Mouse (Mus musculus) intestine, embryonic 14.5 days (tissue): ENCODE results near the gene Inpp5f. TPM values are rescaled to one million over a fixed set of nuclear protein-coding genes. Genes with fewer than 3 reads are reported as not detected.
A peak's percentile ranks its signal among the peaks of the same experiment; 100 is the strongest.

Experiments
- ATAC-seq: fragments of 200-750 bp; cut with Nextera tagmentation; replicated peaks from 2 replicates; pipeline ENCODE4 v1.8.0; 2017; ENCODE audit warnings: low read depth, moderate number of reproducible peaks, moderate TSS enrichment, moderate library complexity; ENCODE audit not compliant: low FRiP score, low TSS enrichment
- DNase-seq: peaks from one replicate; pipeline ENCODE4 v3.0.0-alpha.2; 2018; ENCODE audit warnings: low spot score
- H3K27ac ChIP-seq: fragments of 300-500 bp; sonication (generic); 2 replicates; pipeline ENCODE4 v1.5.1; 2014; ENCODE audit warnings: low read depth, mild to moderate bottlenecking, control low read depth
- H3K27me3 ChIP-seq: fragments of 300-500 bp; sonication (generic); replicated peaks from 2 replicates; pipeline ENCODE4 v1.6.1; 2014; ENCODE audit warnings: low read length, control low read depth; ENCODE audit not compliant: control insufficient read depth, insufficient read depth
- H3K36me3 ChIP-seq: fragments of 300-500 bp; sonication (generic); 2 replicates; pipeline ENCODE4 v1.6.1; 2014; ENCODE audit warnings: low read length, control low read depth; ENCODE audit not compliant: control insufficient read depth, insufficient read depth
- H3K4me1 ChIP-seq: fragments of 300-500 bp; sonication (generic); replicated peaks from 2 replicates; pipeline ENCODE4 v1.6.1; 2014; ENCODE audit warnings: low read length, control low read depth, mixed read lengths; ENCODE audit not compliant: control insufficient read depth, insufficient read depth
- H3K4me2 ChIP-seq: fragments of 300-500 bp; sonication (generic); 2 replicates; pipeline ENCODE4 v1.6.1; 2014; ENCODE audit warnings: low read length
- H3K4me3 ChIP-seq: fragments of 300-500 bp; sonication (generic); 2 replicates; pipeline ENCODE4 v1.5.1; 2014; ENCODE audit warnings: low read depth, low read length, control low read depth, mixed read lengths
- H3K9ac ChIP-seq: fragments of 300-500 bp; sonication (generic); 2 replicates; pipeline ENCODE4 v1.6.1; 2014; ENCODE audit warnings: mild to moderate bottlenecking, low read length
- H3K9me3 ChIP-seq: fragments of 300-500 bp; sonication (generic); 2 replicates; pipeline ENCODE4 v1.6.1; 2016; ENCODE audit warnings: low read length, control low read depth; ENCODE audit not compliant: control insufficient read depth
- WGBS: fragments of 180-500 bp; shearing (Covaris S2); extraction: QIAGEN DNeasy Blood & Tissue Kit; methylation state at CpG from one replicate; pipeline ENCODE4 v1.1.7; 2014; 5-methylcytosine and 5-hydroxymethylcytosine counted together
- polyA plus RNA-seq: library from polyadenylated mRNA; unstranded; fragments of >200 nt; fragmentation: Nextera tagmentation; extraction: Ambion mirVana; gene quantifications from 2 replicates; pipeline ENCODE4 v1.2.1, GENCODE M21; 2014

Gene Inpp5f
- polyA plus RNA-seq, 1 experiment from 2014 or later = 33.7 TPM

GRCm38 (mm10) chr7:128625382-128625781 lies 14.3 kb downstream of the Inpp5f start:
- WGBS = 96% methylated on average over 2 of the region's 2 CpGs
- no peaks in the 10 kb centered on the region for H3K27me3 ChIP-seq
- H3K4me1 ChIP-seq = no peaks in the 10 kb centered on the region; the same call in 1 of the 2 replicates
- no peak overlapping the region for H3K4me3 ChIP-seq
- H3K9ac ChIP-seq = no peak overlapping the region
- H3K36me3 ChIP-seq = no peaks in the 10 kb centered on the region
- no peak overlapping the region for H3K27ac ChIP-seq
- no peaks in the 10 kb centered on the region for H3K9me3 ChIP-seq
- no peak for ATAC-seq
- DNase-seq = peak; percentile 18
- H3K4me2 ChIP-seq = no peak overlapping the region

GRCm38 (mm10) chr7:128626601-128627000 lies 15.5 kb downstream of the Inpp5f start:
- H3K36me3 ChIP-seq = no peaks in the 10 kb centered on the region
- ATAC-seq (no peak), DNase-seq (peak; percentile 38)
- no peak overlapping the region for H3K9ac ChIP-seq
- H3K4me2 ChIP-seq = no peak overlapping the region
- H3K9me3 ChIP-seq = no peaks in the 10 kb centered on the region
- 74% methylated on average over 4 of the region's 5 CpGs for WGBS
- no peak overlapping the region for H3K27ac ChIP-seq
- no peaks in the 10 kb centered on the region; the same call in 1 of the 2 replicates for H3K4me1 ChIP-seq
- H3K27me3 ChIP-seq = no peaks in the 10 kb centered on the region
- no peak overlapping the region for H3K4me3 ChIP-seq

GRCm38 (mm10) chr7:128627251-128627650 lies 16.1 kb downstream of the Inpp5f start:
- no peak overlapping the region for H3K4me3 ChIP-seq
- no peak overlapping the region for H3K9ac ChIP-seq
- no peaks in the 10 kb centered on the region for H3K27me3 ChIP-seq
- H3K4me2 ChIP-seq = no peak overlapping the region
- no peaks in the 10 kb centered on the region; the same call in 1 of the 2 replicates for H3K4me1 ChIP-seq
- H3K9me3 ChIP-seq = no peaks in the 10 kb centered on the region
- no peak overlapping the region for H3K27ac ChIP-seq
- ATAC-seq (no peak), DNase-seq (no peak)
- WGBS = 69% methylated on average over 2 of the region's 2 CpGs
- no peaks in the 10 kb centered on the region for H3K36me3 ChIP-seq

DNA sequence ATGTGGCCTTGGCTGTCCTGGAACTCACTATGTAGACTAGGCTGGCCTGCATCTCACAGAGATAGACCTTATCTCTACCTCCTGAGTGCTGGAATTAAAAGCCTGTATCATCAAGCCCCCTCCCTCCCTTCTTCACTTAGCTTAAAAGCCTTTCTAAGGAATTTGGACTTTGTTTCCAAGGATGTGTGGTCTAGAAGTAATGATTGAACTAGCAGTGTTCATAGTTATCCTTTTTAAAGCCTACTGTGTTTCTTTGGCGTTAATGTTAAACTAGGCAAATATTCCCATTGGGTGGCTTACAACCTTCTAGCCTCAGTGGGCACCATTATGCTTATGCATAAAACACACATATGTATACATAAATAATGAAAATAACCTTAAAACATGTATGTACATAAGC lies 16.6 kb downstream of the Inpp5f start:
- Histone ChIP-seq H3K36me3 (no peaks in the 10 kb centered on the region), H3K4me2 (no peak overlapping the region), H3K27me3 (no peaks in the 10 kb centered on the region), H3K9me3 (no peaks in the 10 kb centered on the region), H3K4me1 (no peaks in the 10 kb centered on the region; the same call in 1 of the 2 replicates), H3K27ac (no peak overlapping the region), H3K4me3 (no peak overlapping the region), H3K9ac (no peak overlapping the region)
- no peak for ATAC-seq
- peak; percentile 41 for DNase-seq
- 80% methylated on average over 1 of the region's 1 CpGs for WGBS

- H3K27me3 ChIP-seq = no peaks in the 10 kb centered on the region
- WGBS = 60% methylated on average over 4 of the region's 4 CpGs
- peaks cover 9% of the 10 kb centered on the region; the same call in 1 of the 2 replicates for H3K36me3 ChIP-seq
- DNase-seq (peak; percentile 47), ATAC-seq (no peak)
- no peak overlapping the region for H3K9ac ChIP-seq
- no peaks in the 10 kb centered on the region; the same call in 1 of the 2 replicates for H3K4me1 ChIP-seq
- H3K9me3 ChIP-seq = no peaks in the 10 kb centered on the region; the same call in 1 of the 2 replicates
- no peak overlapping the region for H3K27ac ChIP-seq
- H3K4me2 ChIP-seq = no peak overlapping the region
- H3K4me3 ChIP-seq = no peak overlapping the region
These were observed 22.0 kb downstream of the Inpp5f start for GRCm38 (mm10) chr7:128633156-128633555.

- H3K27me3 ChIP-seq = no peaks in the 10 kb centered on the region
- no peaks in the 10 kb centered on the region; the same call in 1 of the 2 replicates for H3K9me3 ChIP-seq
- no peak overlapping the region for H3K4me3 ChIP-seq
- no peak for ATAC-seq
- H3K9ac ChIP-seq = no peak overlapping the region
- peak; percentile 37 for DNase-seq
- 83% methylated on average over 5 of the region's 5 CpGs for WGBS
- no peaks in the 10 kb centered on the region for H3K4me1 ChIP-seq
- H3K4me2 ChIP-seq = no peak overlapping the region
- peaks cover 9% of the 10 kb centered on the region; the same call in 1 of the 2 replicates for H3K36me3 ChIP-seq
- H3K27ac ChIP-seq = no peak overlapping the region
These were observed 28.9 kb downstream of the Inpp5f start for GRCm38 (mm10) chr7:128639925-128640485.

DNA sequence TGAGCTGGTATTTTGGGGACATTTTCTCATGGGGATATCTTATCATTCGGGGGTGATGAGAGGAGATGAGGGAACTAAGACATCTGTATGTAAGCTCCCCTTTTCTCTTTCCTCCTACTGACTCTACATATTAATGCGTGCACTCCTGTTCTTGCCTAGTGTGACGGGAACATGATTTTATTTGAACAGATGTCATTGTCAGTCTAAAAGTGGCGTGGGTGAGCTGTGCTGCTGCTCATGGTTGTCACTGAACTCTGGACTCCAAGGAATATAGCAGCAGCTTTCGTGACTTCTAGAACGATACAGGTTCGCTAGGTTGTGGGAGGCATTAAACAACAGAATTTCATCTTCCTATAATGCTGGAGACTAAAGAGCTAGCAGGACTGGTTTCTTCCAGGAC lies 30.4 kb downstream of the Inpp5f start:
- Histone ChIP-seq H3K9ac (no peak overlapping the region), H3K4me3 (no peak overlapping the region), H3K27ac (no peak overlapping the region), H3K9me3 (no peaks in the 10 kb centered on the region; the same call in 1 of the 2 replicates), H3K27me3 (no peaks in the 10 kb centered on the region), H3K36me3 (peaks cover 8% of the 10 kb centered on the region; the same call in 1 of the 2 replicates), H3K4me1 (no peaks in the 10 kb centered on the region), H3K4me2 (no peak overlapping the region)
- ATAC-seq (no peak), DNase-seq (peak; percentile 24)
- 89% methylated on average over 7 of the region's 7 CpGs for WGBS

DNA sequence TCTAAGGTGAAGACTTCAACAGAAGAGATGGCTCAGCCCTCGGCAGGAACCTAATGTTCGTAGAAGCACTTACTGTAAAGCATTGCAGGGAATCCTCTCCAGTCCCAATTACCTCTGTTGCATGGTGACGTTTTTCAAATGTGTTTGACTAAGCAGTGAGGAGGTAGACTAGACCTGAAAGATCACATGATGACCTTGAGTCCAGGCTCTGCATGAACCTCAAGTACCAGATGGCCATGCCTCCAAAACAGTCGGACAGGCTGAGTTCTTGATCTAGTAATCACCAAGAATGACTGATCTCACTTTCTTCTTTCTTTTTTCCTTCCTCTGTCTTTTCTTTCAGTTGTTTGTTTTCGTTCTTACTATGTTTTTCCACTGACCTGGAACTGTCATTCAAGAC lies 31.3 kb downstream of the Inpp5f start:
- H3K36me3 ChIP-seq = no peaks in the 10 kb centered on the region
- no peaks in the 10 kb centered on the region for H3K27me3 ChIP-seq
- no peaks in the 10 kb centered on the region for H3K4me1 ChIP-seq
- H3K9ac ChIP-seq = no peak overlapping the region
- peak; percentile 23 for DNase-seq
- no peaks in the 10 kb centered on the region; the same call in 1 of the 2 replicates for H3K9me3 ChIP-seq
- H3K4me2 ChIP-seq = no peak overlapping the region
- H3K27ac ChIP-seq = no peak overlapping the region
- ATAC-seq = no peak
- WGBS = 74% methylated on average over 5 of the region's 5 CpGs
- H3K4me3 ChIP-seq = no peak overlapping the region

DNA sequence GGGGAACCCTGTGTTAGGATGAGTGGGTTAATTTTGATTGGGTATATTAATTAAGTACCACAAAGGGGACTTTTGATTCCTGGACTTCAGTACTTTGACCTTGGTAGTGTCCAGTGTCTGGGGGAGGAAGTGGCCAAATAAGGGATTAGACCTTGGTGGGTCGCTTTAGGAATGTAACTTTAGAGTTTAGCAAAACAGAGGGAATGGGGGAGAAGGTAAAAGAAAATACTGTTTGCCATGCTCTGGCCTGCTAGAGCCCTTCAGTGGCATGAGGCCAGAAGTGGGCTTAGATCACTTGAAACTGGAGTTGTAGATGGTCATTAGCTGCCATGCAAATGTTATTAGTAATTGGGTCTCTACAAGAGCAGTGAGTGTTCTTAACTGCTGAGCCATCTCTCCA lies 45.8 kb downstream of the Inpp5f start:
- no peak overlapping the region for H3K4me2 ChIP-seq
- H3K36me3 ChIP-seq = 0 out of 2 replicates have a peak, but pooled peaks cover 8% of the 10 kb centered on the region
- no peaks in the 10 kb centered on the region for H3K27me3 ChIP-seq
- DNase-seq (peak; percentile 3), ATAC-seq (no peak)
- H3K9ac ChIP-seq = no peak overlapping the region
- H3K4me3 ChIP-seq = no peak overlapping the region
- H3K27ac ChIP-seq = no peak overlapping the region
- H3K9me3 ChIP-seq = no peaks in the 10 kb centered on the region
- 88% methylated on average over 1 of the region's 1 CpGs for WGBS
- H3K4me1 ChIP-seq = no peaks in the 10 kb centered on the region
